Mouse (Mus musculus): ENCODE measurements around the gene Golga7b.

Golga7b gene

GRCm38 (mm10) chr19:42306202-42306601, 58.8 kb downstream of the Golga7b start:
- DNase-seq = no peak

- no peak for DNase-seq
Observed at GRCm38 (mm10) chr19:42307019-42307418, 59.6 kb downstream of the Golga7b start.

GRCm38 (mm10) chr19:42308931-42309330, 61.6 kb downstream of the Golga7b start:
- DNase-seq = no peak

GRCm38 (mm10) chr19:42311332-42311731, 64.0 kb downstream of the Golga7b start:
- DNase-seq = no peak

- DNase-seq = no peak
Observed at GRCm38 (mm10) chr19:42312191-42312590, 64.8 kb downstream of the Golga7b start.

GRCm38 (mm10) chr19:42315070-42315679, 67.8 kb downstream of the Golga7b start:
- no peak for DNase-seq

- peak; percentile 53 to 79 for DNase-seq
Observed at GRCm38 (mm10) chr19:42315914-42316313, 68.5 kb downstream of the Golga7b start.

- no peak for DNase-seq
Observed at GRCm38 (mm10) chr19:42316525-42316924, 69.2 kb downstream of the Golga7b start.

GRCm38 (mm10) chr19:42316998-42317397, 69.6 kb downstream of the Golga7b start:
- no peak for DNase-seq

GRCm38 (mm10) chr19:42317648-42318425, 70.5 kb downstream of the Golga7b start:
- no peak for DNase-seq
